Mouse (Mus musculus) bone marrow macrophage, adult 2 months (primary cell): Measurements from ENCODE around the gene Six5.

Experiments
- CTCF ChIP-seq: IDR thresholded peaks from 2 replicates; pipeline ENCODE4 v1.5.1; 2012; ENCODE audit warnings: low read depth, mild to moderate bottlenecking, low read length, moderate library complexity
- POLR2A ChIP-seq: IDR thresholded peaks from 2 replicates; pipeline ENCODE4 v1.6.1; 2012; ENCODE audit warnings: mild to moderate bottlenecking, low read depth, low read length, borderline replicate concordance

DNA sequence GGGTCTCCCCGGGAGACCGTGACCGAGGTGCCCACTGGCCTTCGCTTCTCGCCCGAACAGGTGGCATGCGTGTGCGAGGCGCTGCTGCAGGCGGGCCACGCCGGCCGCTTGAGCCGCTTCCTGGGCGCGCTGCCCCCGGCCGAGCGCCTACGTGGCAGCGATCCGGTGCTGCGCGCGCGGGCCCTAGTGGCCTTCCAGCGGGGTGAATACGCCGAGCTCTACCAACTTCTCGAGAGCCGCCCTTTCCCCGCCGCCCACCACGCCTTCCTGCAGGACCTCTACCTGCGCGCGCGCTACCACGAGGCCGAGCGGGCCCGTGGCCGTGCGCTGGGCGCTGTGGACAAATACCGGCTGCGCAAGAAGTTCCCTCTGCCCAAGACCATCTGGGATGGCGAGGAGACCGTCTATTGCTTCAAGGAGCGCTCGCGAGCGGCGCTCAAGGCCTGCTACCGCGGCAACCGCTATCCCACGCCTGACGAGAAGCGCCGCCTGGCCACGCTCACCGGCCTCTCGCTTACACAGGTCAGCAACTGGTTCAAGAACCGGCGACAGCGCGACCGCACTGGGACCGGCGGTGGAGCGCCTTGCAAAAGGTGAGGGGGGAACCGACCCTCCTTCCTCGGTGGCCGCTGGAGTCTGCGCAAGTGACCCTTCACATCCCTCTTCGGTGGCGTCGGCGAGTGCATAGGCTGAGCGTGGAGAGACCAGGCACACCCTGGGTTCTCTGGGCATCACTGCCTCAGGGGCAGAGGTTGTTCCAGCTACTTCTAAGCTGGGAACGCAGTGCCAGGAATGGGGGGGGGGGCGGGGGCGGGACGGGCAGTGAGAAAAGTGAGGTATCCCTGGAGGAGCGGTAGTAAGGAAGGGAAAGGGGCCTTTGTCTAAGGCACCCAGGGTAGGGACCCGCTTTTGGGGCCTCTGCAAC is 694 bp downstream of the Six5 start:
- TF ChIP-seq POLR2A (no peak), CTCF (no peak)
